Mouse (Mus musculus) macrophage (primary cell): Measurements from ENCODE around the gene Zmynd19. TPM values are rescaled to one million over a fixed set of nuclear protein-coding genes. Genes with fewer than 3 reads are reported as not detected.

Source experiments
- H3K27ac ChIP-seq: fragments of 350-480 bp; formaldehyde crosslinking; 2 replicates; pipeline ENCODE4 v1.9.0; 2021
- H3K36me3 ChIP-seq: fragments of 350-480 bp; formaldehyde crosslinking; 2 replicates; pipeline ENCODE4 v1.9.0; 2021; ENCODE audit errors: inconsistent target
- H3K4me3 ChIP-seq: fragments of 350-480 bp; formaldehyde crosslinking; 2 replicates; pipeline ENCODE4 v1.9.0; 2021; ENCODE audit errors: inconsistent target
- H3K79me2 ChIP-seq: fragments of 350-480 bp; formaldehyde crosslinking; 2 replicates; pipeline ENCODE4 v1.9.0; 2021; ENCODE audit errors: inconsistent target
- WGBS: methylation state at CpG from one replicate; pipeline ENCODE4 v1.1.7; 2026; ENCODE audit warnings: inconsistent platforms; ENCODE audit not compliant: missing documents; 5-methylcytosine and 5-hydroxymethylcytosine counted together
- polyA plus RNA-seq: library from polyadenylated mRNA; stranded (reverse); fragments of 250-400 nt; gene quantifications from 3 replicates; pipeline ENCODE4 v1.2.4, GENCODE M21; 2018; ENCODE audit warnings: inconsistent platforms
- total RNA-seq, 78 experiments: library from RNA; depleted of rRNA; stranded (reverse); fragments of 250-400 nt; gene quantifications; 1 replicate in 9 of 78; 2 replicates in 24 of 78; 3 replicates in 43 of 78; 4 replicates in 2 of 78; pipeline ENCODE4 v1.2.4; 2018; ENCODE audit warnings: inconsistent platforms in 56 of 78

Zmynd19 gene
- total RNA-seq (2018; cell fraction: chromatin; rRNA removed) = 1 to 10 TPM in 23 of 26 experiments, under 1 TPM in 2, not detected in 1; 0.62 to 4.5 (median 1.8) TPM
- total RNA-seq (2018; cell fraction: cytosol; rRNA removed) = 1 to 10 TPM; 2.6 to 6.5 (median 4.5) TPM
- total RNA-seq (2018; cell fraction: nucleus; rRNA removed) = 1 to 10 TPM; 1.2 to 9.3 (median 2.1) TPM
- polyA plus RNA-seq = 4.4 to 23.2 TPM (median 5.6 TPM) in 3 replicates

- Histone ChIP-seq H3K36me3 (no peaks in the 10 kb centered on the region), H3K27ac (no peak within 1 kb of the TSS), H3K4me3 (peak within 1 kb of the TSS; percentile 41), H3K79me2 (peaks cover 11% of the 10 kb centered on the region)
- WGBS = under 1% methylated on average over 94 of the region's 108 CpGs
Measured at GRCm38 (mm10) chr2:24949421-24950188, at the start of gene Zmynd19. Gene Zmynd19 (plus strand): TSS chr2:24949792.

- Histone ChIP-seq H3K36me3 (no peaks in the 10 kb centered on the region), H3K79me2 (peaks cover 96% of the 10 kb centered on the region), H3K4me3 (no peak overlapping the region), H3K27ac (no peak overlapping the region)
- 96% methylated on average over 5 of the region's 5 CpGs for WGBS
Measured at GRCm38 (mm10) chr2:24901055-24901454, 48.5 kb upstream of the Zmynd19 start.

GRCm38 (mm10) chr2:24902999-24903398, 46.6 kb upstream of the Zmynd19 start:
- Histone ChIP-seq H3K27ac (no peak overlapping the region), H3K4me3 (no peak overlapping the region), H3K36me3 (no peaks in the 10 kb centered on the region), H3K79me2 (peaks cover 96% of the 10 kb centered on the region)
- 66% methylated on average over 6 of the region's 6 CpGs for WGBS

GRCm38 (mm10) chr2:24904823-24905652, 44.6 kb upstream of the Zmynd19 start:
- 95% methylated on average over 11 of the region's 11 CpGs for WGBS
- Histone ChIP-seq H3K79me2 (peaks cover 100% of the 10 kb centered on the region), H3K36me3 (no peaks in the 10 kb centered on the region), H3K4me3 (no peak overlapping the region), H3K27ac (no peak overlapping the region)

- H3K79me2 ChIP-seq = peaks cover 100% of the 10 kb centered on the region
- H3K27ac ChIP-seq = peak overlapping the region; percentile 21; the same call in 1 of the 2 replicates
- H3K36me3 ChIP-seq = no peaks in the 10 kb centered on the region
- 15% methylated on average over 2 of the region's 2 CpGs for WGBS
- no peak overlapping the region for H3K4me3 ChIP-seq
Measured at GRCm38 (mm10) chr2:24905653-24906155, 43.9 kb upstream of the Zmynd19 start.

- no peaks in the 10 kb centered on the region for H3K36me3 ChIP-seq
- H3K4me3 ChIP-seq = no peak overlapping the region
- H3K27ac ChIP-seq = no peak overlapping the region
- 22% methylated on average over 4 of the region's 4 CpGs for WGBS
- peaks cover 100% of the 10 kb centered on the region for H3K79me2 ChIP-seq
Measured at GRCm38 (mm10) chr2:24910481-24910880, 39.1 kb upstream of the Zmynd19 start.

GRCm38 (mm10) chr2:24912189-24912588, 37.4 kb upstream of the Zmynd19 start:
- 100% methylated on average over 4 of the region's 4 CpGs for WGBS
- H3K36me3 ChIP-seq = no peaks in the 10 kb centered on the region

GRCm38 (mm10) chr2:24912589-24912988, 37.0 kb upstream of the Zmynd19 start:
- Histone ChIP-seq H3K36me3 (no peaks in the 10 kb centered on the region), H3K79me2 (peaks cover 100% of the 10 kb centered on the region), H3K4me3 (no peak overlapping the region), H3K27ac (no peak overlapping the region)

More at GRCm38 (mm10) chr2:24912189-24912588, 37.4 kb upstream of the Zmynd19 start:
- H3K79me2 ChIP-seq = peaks cover 100% of the 10 kb centered on the region
- no peak overlapping the region for H3K27ac ChIP-seq
- no peak overlapping the region for H3K4me3 ChIP-seq

- Histone ChIP-seq H3K36me3 (no peaks in the 10 kb centered on the region), H3K27ac (no peak overlapping the region), H3K4me3 (no peak overlapping the region), H3K79me2 (peaks cover 92% of the 10 kb centered on the region)
- 95% methylated on average over 3 of the region's 3 CpGs for WGBS
Measured at GRCm38 (mm10) chr2:24914762-24915161, 34.8 kb upstream of the Zmynd19 start.

GRCm38 (mm10) chr2:24918930-24919838, 30.4 kb upstream of the Zmynd19 start, which contains the start of gene Ehmt1:
Gene Ehmt1 (minus strand): TSS chr2:24919614.
- Histone ChIP-seq H3K4me3 (peak within 1 kb of the TSS; percentile 84), H3K27ac (peak within 1 kb of the TSS; percentile 42), H3K36me3 (no peaks in the 10 kb centered on the region), H3K79me2 (peaks cover 47% of the 10 kb centered on the region)
- WGBS = 1% methylated on average over 104 of the region's 112 CpGs

- peak overlapping the region; percentile 66 for H3K4me3 ChIP-seq
- peak overlapping the region; percentile 38 for H3K27ac ChIP-seq
- H3K36me3 ChIP-seq = peaks cover 2% of the 10 kb centered on the region; the same call in 1 of the 2 replicates
- peaks cover 41% of the 10 kb centered on the region for H3K79me2 ChIP-seq
- WGBS = 8% methylated on average over 8 of the region's 8 CpGs
Measured at GRCm38 (mm10) chr2:24919839-24920175, 29.8 kb upstream of the Zmynd19 start.

GRCm38 (mm10) chr2:24923561-24923960, 26.0 kb upstream of the Zmynd19 start:
- Histone ChIP-seq H3K36me3 (peaks cover 19% of the 10 kb centered on the region; the same call in 1 of the 2 replicates), H3K79me2 (peaks cover 14% of the 10 kb centered on the region), H3K4me3 (no peak overlapping the region), H3K27ac (no peak overlapping the region)
- 73% methylated on average over 2 of the region's 2 CpGs for WGBS

- Histone ChIP-seq H3K27ac (no peak overlapping the region), H3K36me3 (peaks cover 19% of the 10 kb centered on the region; the same call in 1 of the 2 replicates), H3K4me3 (no peak overlapping the region), H3K79me2 (peaks cover 28% of the 10 kb centered on the region)
- WGBS = 89% methylated on average over 7 of the region's 8 CpGs
Measured at GRCm38 (mm10) chr2:24925284-24925683, 24.3 kb upstream of the Zmynd19 start.
